Mouse (Mus musculus) left cerebral cortex, adult 18-20 months (tissue): ENCODE measurements around the gene Pitpnc1. TPM values are rescaled to one million over a fixed set of nuclear protein-coding genes. Genes with fewer than 3 reads are reported as not detected.

Experiments used
- DNase-seq, 2 experiments: peaks; one replicate each; pipeline ENCODE4 v3.0.0; 2021 to 2022; ENCODE audit warnings: low spot score in 2 of 2, mixed read lengths in 1 of 2
- total RNA-seq, 2 experiments: library from RNA; stranded (reverse); gene quantifications; 2 replicates each; pipeline ENCODE4 v1.2.3; 2021

Pitpnc1 gene
- total RNA-seq, 2 experiments from 2014 or later, result 48.5 to 51.7 TPM

GRCm38 (mm10) chr11:107376272-107376671 lies 94.2 kb downstream of the Pitpnc1 start:
- DNase-seq, result peak in 1 of 2 experiments; percentile 15

GRCm38 (mm10) chr11:107375816-107376215 lies 94.7 kb downstream of the Pitpnc1 start:
- DNase-seq, result no peak

- no peak for DNase-seq
Observed at GRCm38 (mm10) chr11:107373569-107373968, 96.9 kb downstream of the Pitpnc1 start.

GRCm38 (mm10) chr11:107373154-107373553 lies 97.3 kb downstream of the Pitpnc1 start:
- no peak for DNase-seq

- peak in 1 of 2 experiments; percentile 13 for DNase-seq
Observed at GRCm38 (mm10) chr11:107372688-107373087, 97.8 kb downstream of the Pitpnc1 start.

GRCm38 (mm10) chr11:107370476-107370875 lies 100.0 kb downstream of the Pitpnc1 start:
- no peak for DNase-seq

- no peak for DNase-seq
Observed at GRCm38 (mm10) chr11:107369661-107370060, 100.8 kb downstream of the Pitpnc1 start.

GRCm38 (mm10) chr11:107365938-107366712 lies 104.4 kb downstream of the Pitpnc1 start:
- no peak for DNase-seq

- DNase-seq, result no peak
Observed at GRCm38 (mm10) chr11:107358695-107359094, 111.8 kb downstream of the Pitpnc1 start.

- DNase-seq, result no peak
Observed at GRCm38 (mm10) chr11:107356224-107356623, 114.3 kb downstream of the Pitpnc1 start.

GRCm38 (mm10) chr11:107355526-107355925 lies 115.0 kb downstream of the Pitpnc1 start:
- no peak for DNase-seq

- DNase-seq, result no peak
Observed at GRCm38 (mm10) chr11:107354499-107355143, 115.9 kb downstream of the Pitpnc1 start.

GRCm38 (mm10) chr11:107352596-107352995 lies 117.9 kb downstream of the Pitpnc1 start:
- DNase-seq, result no peak

- no peak for DNase-seq
Observed at GRCm38 (mm10) chr11:107349756-107350155, 120.7 kb downstream of the Pitpnc1 start.

GRCm38 (mm10) chr11:107343031-107343430 lies 127.5 kb downstream of the Pitpnc1 start:
- no peak for DNase-seq

- no peak for DNase-seq
Observed at GRCm38 (mm10) chr11:107342432-107342831, 128.1 kb downstream of the Pitpnc1 start.

GRCm38 (mm10) chr11:107341293-107341692 lies 129.2 kb downstream of the Pitpnc1 start:
- DNase-seq, result no peak

GRCm38 (mm10) chr11:107340793-107341192 lies 129.7 kb downstream of the Pitpnc1 start:
- no peak for DNase-seq

- no peak for DNase-seq
Observed at GRCm38 (mm10) chr11:107339224-107339805, 131.2 kb downstream of the Pitpnc1 start.

- no peak for DNase-seq
Observed at GRCm38 (mm10) chr11:107337391-107338148, 132.9 kb downstream of the Pitpnc1 start.

- no peak for DNase-seq
Observed at GRCm38 (mm10) chr11:107335756-107336155, 134.7 kb downstream of the Pitpnc1 start.
